Mouse (Mus musculus): ENCODE measurements around the gene Ncdn.

GRCm38 (mm10) chr4:126734700-126735381 is 18.4 kb downstream of the Ncdn start:
- no peak for TF ChIP-seq CTCF (IDR thresholded peaks at IDR 0.05; ENCODE audit: low read depth, low read length)
- no peak for TF ChIP-seq EP300 (IDR thresholded peaks at IDR 0.05; ENCODE audit: insufficient read depth, low read depth, low read length)

All from ES-Bruce4 (cell line).